Mouse (Mus musculus) layer of hippocampus, postnatal 14 days (tissue): ENCODE data around the gene Myocd. TPM values are rescaled to one million over a fixed set of nuclear protein-coding genes. Genes with fewer than 3 reads are reported as not detected.
A peak's percentile ranks its signal among the peaks of the same experiment; 100 is the strongest.

Experiments
- DNase-seq, 2 experiments: peaks; one replicate each; pipeline ENCODE4 v3.0.0; 2021 to 2022; ENCODE audit warnings: low spot score in 2 of 2, mixed read lengths in 1 of 2
- total RNA-seq, 2 experiments: library from RNA; stranded (reverse); gene quantifications; 2 replicates each; pipeline ENCODE4 v1.2.3; 2021

The Myocd gene
- total RNA-seq, 2 experiments from 2014 or later, result 0.50 to 0.78 TPM

DNA sequence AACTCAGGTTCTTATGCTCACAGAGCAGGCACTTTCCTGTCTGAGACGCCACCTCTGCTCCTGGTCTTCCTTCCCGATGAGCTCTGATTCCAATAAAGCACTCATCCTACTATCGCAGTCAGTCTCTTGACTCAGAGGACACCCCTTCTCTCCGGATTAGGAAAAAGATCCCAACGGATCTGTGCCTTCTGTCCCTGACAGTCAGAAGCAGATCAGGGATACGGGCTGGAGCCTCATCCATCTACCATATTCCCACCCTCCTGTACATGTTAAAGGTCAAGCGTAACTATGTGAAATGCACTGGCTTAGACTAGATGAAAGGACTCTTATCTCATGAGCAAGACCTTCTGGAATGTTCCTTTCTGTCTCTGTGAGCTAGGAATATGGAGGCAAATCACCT, 121.3 kb downstream of the Myocd start:
- DNase-seq, result no peak

DNA sequence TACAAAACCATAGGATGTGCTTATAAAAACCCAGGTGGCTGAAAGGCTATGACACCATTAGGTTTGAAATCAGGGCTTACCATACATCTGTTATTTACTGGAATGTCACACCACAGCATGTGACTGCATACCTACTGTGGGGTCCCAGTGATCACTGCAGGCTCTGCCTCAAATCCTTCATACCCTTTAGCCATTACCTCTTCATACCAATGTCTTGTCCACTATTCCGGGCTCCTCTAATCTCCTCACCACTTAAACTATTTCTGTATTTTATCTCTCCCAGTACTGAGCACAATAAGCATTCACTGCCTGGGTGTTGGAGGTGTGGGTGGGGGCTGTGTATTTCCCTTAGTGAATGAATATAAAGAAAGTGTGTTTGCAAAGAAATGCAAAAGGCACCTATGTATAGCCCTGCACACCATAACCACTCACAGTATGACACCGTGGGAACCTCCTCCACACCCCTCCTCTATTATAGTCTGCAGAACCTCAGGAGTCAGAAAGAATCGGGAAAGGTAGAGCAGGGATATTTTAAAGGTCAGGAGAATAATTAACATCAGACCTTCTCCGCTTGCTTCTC, 126.9 kb downstream of the Myocd start:
- DNase-seq, result no peak

DNA sequence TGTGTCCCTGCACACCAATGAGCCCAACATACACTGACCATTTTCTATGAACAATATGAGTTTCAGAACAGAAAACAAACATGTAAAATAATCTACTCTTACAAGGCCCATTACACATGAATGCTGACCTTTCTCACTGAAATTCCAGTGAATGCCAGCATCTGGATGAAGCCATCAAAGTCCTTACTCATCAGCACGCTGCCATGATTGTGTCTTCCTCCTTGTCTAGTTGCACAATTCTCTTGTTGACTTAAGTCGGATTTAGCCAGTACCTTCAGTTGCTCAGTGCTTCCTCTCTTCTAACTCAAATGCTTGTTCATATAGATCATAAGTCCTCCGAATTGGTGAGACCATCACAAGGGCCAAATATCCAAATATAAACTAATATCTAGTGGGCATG, 130.8 kb downstream of the Myocd start:
- DNase-seq, result no peak

DNA sequence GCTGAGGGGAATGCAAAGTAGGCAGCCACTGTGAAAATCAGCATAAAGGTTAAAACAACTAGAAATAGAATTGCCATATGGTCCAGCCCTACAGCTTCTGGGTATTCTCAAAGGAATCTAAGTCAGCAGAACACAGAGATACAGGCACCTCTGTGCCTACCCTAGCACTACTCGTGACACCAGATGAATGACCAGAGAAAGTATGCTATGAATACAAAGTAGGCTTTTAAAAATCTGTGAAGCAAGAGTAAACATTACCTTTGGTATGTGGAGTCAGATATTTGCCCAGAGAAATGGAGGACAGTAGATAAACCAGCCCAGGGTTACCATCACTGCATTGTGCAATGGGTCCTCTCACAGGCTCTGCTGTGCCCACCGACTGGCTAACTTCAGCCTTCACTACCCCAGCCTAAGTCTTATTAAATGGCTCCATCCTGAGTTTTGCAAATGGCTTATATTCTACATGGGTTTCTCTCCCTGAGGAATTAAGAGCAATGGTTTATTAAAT, 132.6 kb downstream of the Myocd start:
- no peak for DNase-seq

DNA sequence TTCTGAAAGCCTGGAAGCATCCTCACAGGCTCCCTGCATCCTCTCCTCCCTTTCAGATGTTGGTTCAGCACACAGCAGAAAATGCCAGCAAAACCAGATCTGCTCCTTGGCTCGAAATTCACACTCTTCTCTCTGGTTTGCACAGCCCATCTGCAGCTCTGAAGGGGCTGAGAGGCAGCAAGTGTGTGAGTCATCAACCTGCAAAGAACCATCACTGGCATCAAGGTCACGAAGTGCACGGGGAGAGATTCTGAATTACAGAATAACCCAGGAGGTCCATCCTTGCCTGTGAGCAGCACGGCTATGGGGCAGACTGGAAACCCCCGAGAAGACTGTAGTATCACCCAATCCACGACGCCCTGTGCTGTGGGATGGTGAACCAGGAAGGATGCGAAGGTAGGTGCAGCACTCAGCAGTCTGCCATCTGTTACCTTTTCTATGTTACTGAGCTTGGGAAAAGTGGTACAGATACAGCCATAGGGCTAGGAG, 134.5 kb downstream of the Myocd start:
- peak; percentile 16 to 19 for DNase-seq

DNA sequence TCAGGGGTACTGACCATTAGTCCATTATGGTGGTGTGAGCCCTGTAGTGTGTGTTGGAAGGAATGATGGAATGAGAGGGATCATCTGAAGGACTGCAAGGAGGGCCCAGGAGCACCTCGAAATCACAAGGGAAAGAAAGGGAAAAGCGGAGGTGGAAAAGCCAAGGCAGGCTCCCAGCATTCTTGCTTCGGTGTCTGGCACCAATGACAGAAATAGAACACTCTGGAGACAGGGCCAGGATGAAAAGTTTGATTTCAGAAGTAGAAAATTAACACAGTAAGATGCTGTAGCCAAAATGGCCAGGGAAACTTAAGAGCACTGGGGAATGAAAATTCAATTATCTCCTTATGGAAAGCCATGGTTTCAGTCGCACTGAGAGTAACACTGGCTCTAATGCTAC, 136.1 kb downstream of the Myocd start:
- no peak for DNase-seq

DNA sequence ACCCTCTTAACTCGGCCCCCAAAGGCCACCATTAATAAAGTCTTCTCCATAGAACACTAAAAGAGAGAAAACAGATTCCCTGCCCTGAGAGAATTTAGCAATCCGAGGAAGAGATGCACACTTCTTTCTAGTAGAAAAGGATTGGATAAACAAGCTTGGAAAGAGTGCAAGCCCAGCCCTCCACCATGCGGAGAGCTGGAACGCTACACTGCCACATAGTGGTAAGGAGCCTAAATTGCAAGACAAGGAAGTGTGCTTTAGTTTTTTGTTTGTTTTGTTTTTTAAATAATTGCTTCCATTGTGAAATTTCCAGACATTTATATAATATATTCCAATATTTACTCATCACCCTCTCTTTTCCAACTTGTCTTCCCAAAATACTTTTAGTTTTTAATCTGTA, 140.7 kb downstream of the Myocd start:
- no peak for DNase-seq

DNA sequence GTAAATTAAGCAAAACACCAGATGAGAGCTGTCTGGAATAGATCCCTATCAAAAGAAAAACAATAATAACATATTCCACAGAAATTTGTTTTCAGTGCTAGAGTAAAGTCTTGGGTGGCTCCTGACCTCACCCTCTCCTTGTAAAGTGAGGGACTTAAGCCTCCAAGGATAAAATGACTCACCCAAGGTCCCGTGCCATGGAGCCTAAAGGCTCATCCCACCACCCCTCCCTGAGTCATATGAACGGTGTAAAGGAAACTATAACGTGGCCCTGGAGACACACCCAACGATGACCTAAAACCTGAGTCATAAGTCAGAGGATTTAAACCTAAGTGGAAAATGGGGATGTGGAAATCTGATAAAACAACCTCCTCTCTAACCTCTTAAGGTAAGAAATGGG, 141.1 kb downstream of the Myocd start:
- DNase-seq, result no peak

DNA sequence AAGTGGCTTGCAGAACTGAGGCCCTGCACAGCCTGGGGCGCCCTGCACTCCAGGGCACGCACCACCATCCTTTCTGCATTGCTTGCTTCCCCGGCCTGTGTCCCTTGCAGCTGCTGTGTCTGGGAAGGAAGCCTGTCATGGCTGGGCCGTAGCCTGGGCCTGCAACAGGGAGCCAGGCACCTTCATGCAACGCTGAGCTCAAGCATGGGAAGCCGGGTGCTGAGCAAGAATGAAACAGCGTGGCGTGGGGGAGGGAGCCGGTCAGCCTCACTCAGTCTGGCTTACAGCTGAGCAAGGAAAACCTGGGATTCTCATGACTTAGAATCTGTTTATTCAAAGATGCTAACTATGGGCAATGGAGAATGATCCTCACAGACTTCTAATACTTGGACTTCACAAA, 143.2 kb downstream of the Myocd start:
- DNase-seq, result peak in 1 of 2 experiments; percentile 13

Other genes starting within 250 kb of the Myocd start
- gene 1700086D15Rik, start 110.1 kb downstream of the Myocd start, total RNA-seq, result 1 to 10 TPM; 1.6 to 3.6 TPM
- gene Arhgap44, start 107.0 kb downstream of the Myocd start, total RNA-seq, result 100 to 1,000 TPM; 106 to 115 TPM